Mouse (Mus musculus) kidney, adult 10 weeks (tissue): ENCODE data around the gene Olfr789. TPM values are rescaled to one million over a fixed set of nuclear protein-coding genes. Genes with fewer than 3 reads are reported as not detected.

Experiments
- polyA plus RNA-seq: library from polyadenylated mRNA; stranded (reverse); fragments of 350-450 nt; fragmentation: Illumina TruSeq; extraction: RNeasy Lipid Tissue Mini Kit (QIAGEN cat#74804); gene quantifications from one replicate; pipeline ENCODE4 v1.2.3, GENCODE M21; 2014; ENCODE audit warnings: low read depth, low replicate concordance

Olfr789 gene
- polyA plus RNA-seq, result not detected

DNA sequence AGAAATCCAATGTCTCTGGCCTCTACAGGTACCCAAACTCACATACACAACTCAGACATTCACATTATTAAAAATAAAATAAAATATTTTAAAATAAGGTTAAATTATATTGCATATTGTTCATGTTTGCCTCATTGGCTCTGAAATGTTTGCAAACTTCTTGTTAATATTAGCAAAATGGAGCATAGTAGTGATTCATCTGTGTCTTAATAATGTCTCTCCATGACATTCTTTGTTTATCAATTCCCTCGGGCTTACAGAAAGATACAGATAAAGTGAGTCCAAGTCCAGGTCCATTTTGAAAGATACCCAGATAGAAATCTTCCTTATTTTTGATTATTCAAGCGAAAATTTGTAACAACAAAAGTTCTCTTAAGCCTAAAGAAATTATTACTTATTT lies at the start of gene Olfr789:
Olfr789 (plus strand) TSS at position 301 of the 400 bp plus-strand sequence.

GRCm38 (mm10) chr10:129461562-129461961 lies 23.0 kb upstream of the Olfr789 start, which contains the start of gene Olfr787:
Gene Olfr787, plus strand, starts transcription at chr10:129461862.

GRCm38 (mm10) chr10:129470698-129471097 lies 13.9 kb upstream of the Olfr789 start, which contains the start of gene Olfr788:
Gene Olfr788, plus strand, starts transcription at chr10:129470998.

GRCm38 (mm10) chr10:129498192-129498591 lies 13.6 kb downstream of the Olfr789 start, which contains the start of gene Olfr790:
Gene Olfr790, plus strand, starts transcription at chr10:129498492.

DNA sequence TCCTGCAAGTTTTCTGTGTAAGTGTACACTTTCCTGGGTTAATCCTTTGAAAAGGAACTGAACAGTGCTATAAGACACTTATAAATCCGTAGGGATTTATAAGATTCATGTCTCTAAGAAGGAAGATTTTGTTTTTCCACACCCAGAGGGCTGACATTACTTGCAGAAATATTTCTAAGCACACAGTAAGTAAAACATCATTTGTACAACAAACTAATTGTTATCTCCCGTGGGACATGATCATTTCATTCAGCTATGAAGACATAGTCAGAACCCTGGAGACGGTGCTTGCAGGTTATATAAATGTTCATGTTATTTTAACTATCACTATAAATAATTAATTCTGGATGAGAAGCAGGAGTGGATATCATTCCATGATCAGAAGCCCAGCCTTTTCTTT lies 36.9 kb downstream of the Olfr789 start, which contains the start of gene Olfr791:
Olfr791 (plus strand) TSS at position 301 of the 400 bp plus-strand sequence.

DNA sequence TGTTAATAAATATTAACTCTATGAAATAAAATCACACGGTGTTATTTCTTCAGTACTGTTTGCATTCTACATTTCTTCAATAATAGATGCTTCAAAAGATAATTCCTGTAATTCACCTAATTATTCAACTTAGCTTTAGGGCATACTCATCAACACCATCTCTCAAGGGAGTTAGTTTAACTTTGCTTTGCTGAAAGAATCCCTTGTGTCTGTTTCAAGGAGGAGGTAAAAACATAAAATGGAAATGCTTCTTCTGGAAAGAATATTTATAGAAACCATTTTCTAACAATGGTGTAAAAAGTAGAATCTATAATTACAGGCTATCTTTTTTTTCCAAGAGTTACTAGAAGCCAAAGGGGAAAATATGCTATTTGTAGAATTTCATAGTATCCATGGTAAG lies 54.3 kb downstream of the Olfr789 start, which contains the start of gene Olfr792:
Olfr792 (plus strand) TSS at position 301 of the 400 bp plus-strand sequence.

Other genes starting within 250 kb of the Olfr789 start
- not detected for gene Olfr774, start 248.5 kb upstream of the Olfr789 start, polyA plus RNA-seq
- not detected for gene Olfr775, start 236.3 kb upstream of the Olfr789 start, polyA plus RNA-seq
- gene Olfr776, start 225.6 kb upstream of the Olfr789 start, polyA plus RNA-seq, result not detected
- not detected for gene Olfr777, start 213.3 kb upstream of the Olfr789 start, polyA plus RNA-seq
- not detected for gene Olfr780, start 166.6 kb upstream of the Olfr789 start, polyA plus RNA-seq
- not detected for gene Olfr781, start 155.9 kb upstream of the Olfr789 start, polyA plus RNA-seq
- gene Olfr782, start 135.9 kb upstream of the Olfr789 start, polyA plus RNA-seq, result not detected
- not detected for gene Olfr784, start 100.7 kb upstream of the Olfr789 start, polyA plus RNA-seq
- gene Olfr785, start 79.3 kb upstream of the Olfr789 start, polyA plus RNA-seq, result not detected
- not detected for gene Olfr786, start 57.4 kb upstream of the Olfr789 start, polyA plus RNA-seq
- gene Olfr787, start 22.9 kb upstream of the Olfr789 start, polyA plus RNA-seq, result not detected
- not detected for gene Olfr788, start 13.8 kb upstream of the Olfr789 start, polyA plus RNA-seq
- not detected for gene Olfr790, start 13.7 kb downstream of the Olfr789 start, polyA plus RNA-seq
- not detected for gene Olfr791, start 37.0 kb downstream of the Olfr789 start, polyA plus RNA-seq
- gene Olfr792, start 54.4 kb downstream of the Olfr789 start, polyA plus RNA-seq, result not detected
- gene Olfr794, start 82.9 kb downstream of the Olfr789 start, polyA plus RNA-seq, result not detected
- gene Olfr796, start 127.8 kb downstream of the Olfr789 start, polyA plus RNA-seq, result not detected
- not detected for gene Olfr798, start 143.2 kb downstream of the Olfr789 start, polyA plus RNA-seq
- not detected for gene Olfr799, start 152.7 kb downstream of the Olfr789 start, polyA plus RNA-seq
- not detected for gene Olfr800, start 172.9 kb downstream of the Olfr789 start, polyA plus RNA-seq
- not detected for gene Olfr801, start 189.1 kb downstream of the Olfr789 start, polyA plus RNA-seq
- not detected for gene Olfr802, start 203.4 kb downstream of the Olfr789 start, polyA plus RNA-seq
- not detected for gene Olfr803, start 209.5 kb downstream of the Olfr789 start, polyA plus RNA-seq
- gene Olfr804, start 218.5 kb downstream of the Olfr789 start, polyA plus RNA-seq, result not detected
- not detected for gene Olfr805, start 244.6 kb downstream of the Olfr789 start, polyA plus RNA-seq